Mouse (Mus musculus) forebrain, embryonic 13.5 days (tissue): Measurements from ENCODE around the gene Gm11983. TPM values are rescaled to one million over a fixed set of nuclear protein-coding genes. Genes with fewer than 3 reads are reported as not detected.
"Not testable (repeated sequence)": the region's sequence is repeated elsewhere in the genome, so short reads cannot be mapped to it uniquely, and the experiment has no call there.

Experiments used
- ATAC-seq: fragments of 200-750 bp; cut with Nextera tagmentation; 2 replicates; pipeline ENCODE4 v1.8.0; 2017
- H3K27ac ChIP-seq: fragments of 300-500 bp; sonication (generic); 2 replicates; pipeline ENCODE4 v1.5.1; 2015; ENCODE audit warnings: inconsistent platforms, mild to moderate bottlenecking, moderate library complexity
- H3K27me3 ChIP-seq: fragments of 300-500 bp; sonication (generic); 2 replicates; pipeline ENCODE4 v1.6.1; 2015; ENCODE audit warnings: mild to moderate bottlenecking, inconsistent platforms
- H3K36me3 ChIP-seq: fragments of 300-500 bp; sonication (generic); 2 replicates; pipeline ENCODE4 v1.6.1; 2015; ENCODE audit warnings: mild to moderate bottlenecking, inconsistent platforms; ENCODE audit not compliant: poor library complexity, severe bottlenecking
- H3K4me1 ChIP-seq: fragments of 300-500 bp; sonication (generic); 2 replicates; pipeline ENCODE4 v1.6.1; 2015; ENCODE audit warnings: inconsistent platforms
- H3K4me2 ChIP-seq: fragments of 300-500 bp; sonication (generic); 2 replicates; pipeline ENCODE4 v1.6.1; 2015; ENCODE audit warnings: inconsistent platforms, mild to moderate bottlenecking, moderate library complexity
- H3K4me3 ChIP-seq: fragments of 300-500 bp; sonication (generic); 2 replicates; pipeline ENCODE4 v1.5.1; 2015; ENCODE audit warnings: mild to moderate bottlenecking, inconsistent platforms
- H3K9ac ChIP-seq: fragments of 300-500 bp; sonication (generic); 2 replicates; pipeline ENCODE4 v1.6.1; 2015; ENCODE audit warnings: mild to moderate bottlenecking, inconsistent platforms
- H3K9me3 ChIP-seq: fragments of 300-500 bp; sonication (generic); replicated peaks from 2 replicates; pipeline ENCODE4 v1.6.1; 2016; ENCODE audit warnings: inconsistent platforms
- WGBS: fragments of 180-500 bp; shearing (Covaris S2); methylation state at CpG from one replicate; pipeline ENCODE4 v1.1.7; 2015; 5-methylcytosine and 5-hydroxymethylcytosine counted together
- polyA plus RNA-seq: library from polyadenylated mRNA; unstranded; fragments of >200 nt; fragmentation: Nextera tagmentation; extraction: Ambion mirVana; gene quantifications from 2 replicates; pipeline ENCODE4 v1.2.1, GENCODE M21; 2015

The Gm11983 gene
- polyA plus RNA-seq, 1 experiment from 2014 or later, result not detected

DNA sequence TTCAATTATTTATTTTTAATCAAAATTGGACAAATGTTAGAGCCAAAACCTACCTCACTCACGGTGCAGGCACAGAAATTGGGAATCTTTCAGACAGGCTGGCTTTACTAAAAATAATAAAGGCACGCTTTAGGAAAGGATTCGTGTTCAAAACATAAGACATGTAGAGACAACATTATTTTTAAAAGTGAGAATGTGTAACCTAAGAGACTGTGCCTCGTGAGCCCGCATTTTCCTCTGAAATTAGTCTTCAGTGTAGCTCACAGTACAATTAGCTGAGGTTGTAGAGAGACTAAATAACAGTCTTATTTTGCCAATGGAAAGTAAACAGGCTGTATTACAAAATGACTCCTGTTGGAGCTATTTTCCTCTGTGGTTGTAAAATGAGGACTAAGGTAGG, 4.7 kb upstream of the Gm11983 start:
- Histone ChIP-seq H3K27me3 (no peaks in the 10 kb centered on the region), H3K4me1 (no peaks in the 10 kb centered on the region), H3K9ac (no peak overlapping the region), H3K4me2 (no peak overlapping the region), H3K9me3 (no peaks in the 10 kb centered on the region), H3K27ac (no peak overlapping the region), H3K36me3 (no peaks in the 10 kb centered on the region), H3K4me3 (no peak overlapping the region)
- ATAC-seq, result no peak
- 91% methylated on average over 5 of the region's 5 CpGs for WGBS

DNA sequence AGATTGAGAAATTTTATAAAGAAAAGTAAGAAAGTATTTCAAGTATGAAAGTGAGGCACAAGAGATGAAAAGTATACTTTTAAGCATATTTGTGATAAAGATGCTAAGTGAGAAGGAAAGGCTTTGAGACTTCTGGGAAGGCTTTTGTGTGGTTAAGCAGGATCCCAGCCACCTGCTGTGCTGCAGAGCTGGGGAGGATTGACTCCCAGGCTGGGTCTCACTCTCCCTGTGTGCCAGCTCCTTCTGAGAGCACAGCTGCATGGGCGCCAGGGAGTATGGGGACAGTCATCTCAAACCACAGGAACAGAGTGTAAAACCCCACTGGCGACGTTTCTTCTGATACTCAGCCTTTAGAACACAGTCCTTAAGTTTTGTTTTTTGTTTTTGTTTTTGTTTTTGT, 3.3 kb upstream of the Gm11983 start:
- Histone ChIP-seq H3K27me3 (no peaks in the 10 kb centered on the region), H3K9me3 (no peaks in the 10 kb centered on the region), H3K27ac (no peak overlapping the region), H3K4me1 (no peaks in the 10 kb centered on the region), H3K4me3 (no peak overlapping the region), H3K4me2 (no peak overlapping the region), H3K9ac (no peak overlapping the region), H3K36me3 (no peaks in the 10 kb centered on the region)
- WGBS, result 65% methylated on average over 3 of the region's 3 CpGs
- no peak for ATAC-seq

DNA sequence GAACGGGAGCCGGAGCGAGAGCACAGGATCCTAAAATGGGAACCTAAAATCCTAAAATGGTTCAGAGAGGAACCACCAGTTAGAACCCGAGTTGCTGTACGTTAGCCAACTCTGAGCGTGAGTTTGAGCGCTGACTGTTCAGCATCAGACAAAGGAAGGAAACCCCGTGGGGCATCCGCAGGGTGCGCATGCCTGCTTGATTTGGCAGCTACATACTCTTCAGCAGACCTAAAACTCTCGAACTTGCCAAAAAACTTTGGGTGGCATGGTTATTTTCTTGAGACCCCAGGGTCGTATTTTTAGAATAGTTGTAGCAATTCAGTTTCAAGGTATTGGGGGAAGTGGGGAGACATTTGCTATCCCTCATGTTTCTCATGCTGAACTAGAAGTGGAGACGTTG, 2.8 kb downstream of the Gm11983 start:
- 68% methylated on average over 13 of the region's 13 CpGs for WGBS
- no peak for ATAC-seq

DNA sequence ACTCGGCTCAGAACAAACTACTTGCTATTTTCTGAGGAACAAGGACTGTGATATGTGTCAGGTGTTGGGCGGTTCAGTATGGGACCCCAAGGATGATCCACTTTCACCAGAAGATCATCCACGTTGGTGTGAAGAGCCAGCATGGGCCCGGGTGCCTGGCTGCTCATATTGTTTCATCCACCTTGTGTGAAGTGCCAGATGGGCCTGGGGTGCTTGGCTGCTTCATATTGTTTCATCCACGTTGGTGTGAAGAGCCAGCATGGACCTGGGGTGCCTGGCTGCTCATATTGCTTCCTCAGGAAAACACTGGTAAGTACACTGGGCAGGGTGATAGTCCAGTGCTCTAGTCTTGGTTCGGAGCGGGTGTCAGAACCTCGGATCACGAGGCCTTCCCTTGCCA, 3.7 kb downstream of the Gm11983 start:
- 90% methylated on average over 9 of the region's 9 CpGs for WGBS

More for the DNA sequence above, 2.8 kb downstream of the Gm11983 start:
- no peaks in the 10 kb centered on the region for H3K9me3 ChIP-seq
- no peak overlapping the region for H3K9ac ChIP-seq
- H3K27ac ChIP-seq, result no peak overlapping the region
- H3K4me1 ChIP-seq, result no peaks in the 10 kb centered on the region
- no peaks in the 10 kb centered on the region for H3K36me3 ChIP-seq
- H3K4me3 ChIP-seq, result no peak overlapping the region
- no peak overlapping the region for H3K4me2 ChIP-seq
- no peaks in the 10 kb centered on the region for H3K27me3 ChIP-seq

DNA sequence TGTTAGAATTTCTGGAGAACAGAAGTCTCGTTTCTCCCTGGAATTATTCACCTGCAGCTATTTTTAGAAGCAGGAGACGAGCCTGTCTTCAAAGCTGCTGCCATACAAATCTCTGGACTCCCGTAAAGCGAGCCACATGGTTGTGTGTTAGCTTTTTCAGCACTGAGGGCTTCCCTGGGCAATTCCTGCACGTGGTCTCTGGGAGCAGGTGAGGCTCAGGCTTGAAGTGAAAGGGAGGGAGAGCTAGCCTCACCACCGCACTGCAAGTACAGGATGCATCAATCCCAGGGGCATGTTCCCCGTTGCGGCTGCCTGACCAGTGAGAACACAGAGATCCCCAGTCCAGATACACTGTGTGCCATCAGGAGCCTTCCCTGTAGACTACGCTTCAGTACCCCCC, 5.5 kb downstream of the Gm11983 start:
- no peak for ATAC-seq
- H3K36me3 ChIP-seq, result no peaks in the 10 kb centered on the region
- WGBS, result 74% methylated on average over 9 of the region's 9 CpGs
- H3K9ac ChIP-seq, result no peak overlapping the region
- no peak overlapping the region for H3K27ac ChIP-seq
- no peaks in the 10 kb centered on the region for H3K9me3 ChIP-seq
- H3K4me2 ChIP-seq, result no peak overlapping the region
- H3K27me3 ChIP-seq, result no peaks in the 10 kb centered on the region
- H3K4me1 ChIP-seq, result no peaks in the 10 kb centered on the region
- no peak overlapping the region for H3K4me3 ChIP-seq

More for the DNA sequence above, 3.7 kb downstream of the Gm11983 start:
- no peak for ATAC-seq
- no peaks in the 10 kb centered on the region for H3K9me3 ChIP-seq
- H3K4me1 ChIP-seq, result no peaks in the 10 kb centered on the region
- no peak overlapping the region for H3K4me2 ChIP-seq
- H3K27me3 ChIP-seq, result no peaks in the 10 kb centered on the region
- no peak overlapping the region for H3K27ac ChIP-seq
- H3K36me3 ChIP-seq, result no peaks in the 10 kb centered on the region
- H3K9ac ChIP-seq, result no peak overlapping the region
- no peak overlapping the region for H3K4me3 ChIP-seq

DNA sequence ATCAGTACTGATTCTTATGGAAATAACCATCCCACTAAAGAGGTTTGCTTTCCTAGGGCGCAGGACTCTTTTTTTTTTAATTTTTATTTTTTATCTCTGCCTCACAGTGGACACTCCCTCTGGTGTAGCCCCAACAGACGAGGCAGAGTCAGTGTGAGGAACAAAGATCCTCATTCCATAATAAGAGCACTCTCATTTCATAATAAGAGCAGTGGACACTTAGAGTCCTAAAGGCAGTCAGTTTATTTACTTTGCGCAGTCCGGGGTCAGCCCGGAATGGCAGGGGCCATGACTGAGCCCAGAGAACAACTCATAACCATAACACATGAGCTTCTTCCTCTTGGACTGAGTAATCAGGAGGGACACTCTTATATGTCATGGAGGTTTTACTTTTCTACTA, 9.3 kb downstream of the Gm11983 start:
- no peak overlapping the region for H3K27ac ChIP-seq
- H3K27me3 ChIP-seq, result no peaks in the 10 kb centered on the region
- no peaks in the 10 kb centered on the region for H3K4me1 ChIP-seq
- no peak overlapping the region for H3K9ac ChIP-seq
- no peak overlapping the region for H3K4me2 ChIP-seq
- no peaks in the 10 kb centered on the region for H3K36me3 ChIP-seq
- H3K9me3 ChIP-seq, result no peaks in the 10 kb centered on the region
- no peak for ATAC-seq
- no peak overlapping the region for H3K4me3 ChIP-seq
- WGBS, result 63% methylated on average over 5 of the region's 5 CpGs

DNA sequence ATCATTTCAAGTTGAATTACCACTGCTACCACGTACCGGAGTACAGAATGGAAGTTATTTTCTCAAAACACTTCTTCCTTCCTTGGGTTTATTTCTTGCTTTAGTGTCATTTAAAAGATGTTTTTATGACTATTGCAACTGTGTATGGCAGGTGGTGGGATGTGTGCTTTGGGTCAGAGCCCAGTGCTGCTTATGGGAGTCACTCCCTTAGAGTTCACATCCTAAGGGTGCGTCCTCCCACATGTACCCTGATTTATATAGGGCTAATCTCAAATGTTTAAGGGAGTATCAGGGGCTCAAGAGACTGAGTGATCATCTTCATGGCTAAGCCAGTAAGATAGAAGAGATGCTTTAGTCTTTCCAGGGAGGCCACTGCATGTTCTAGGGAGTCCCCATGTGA, 11.3 kb downstream of the Gm11983 start:
- Histone ChIP-seq H3K4me2 (no peak overlapping the region), H3K9ac (no peak overlapping the region), H3K9me3 (no peaks in the 10 kb centered on the region), H3K4me1 (no peaks in the 10 kb centered on the region), H3K36me3 (no peaks in the 10 kb centered on the region), H3K27me3 (no peaks in the 10 kb centered on the region), H3K27ac (no peak overlapping the region), H3K4me3 (no peak overlapping the region)
- 90% methylated on average over 3 of the region's 3 CpGs for WGBS
- ATAC-seq, result no peak

DNA sequence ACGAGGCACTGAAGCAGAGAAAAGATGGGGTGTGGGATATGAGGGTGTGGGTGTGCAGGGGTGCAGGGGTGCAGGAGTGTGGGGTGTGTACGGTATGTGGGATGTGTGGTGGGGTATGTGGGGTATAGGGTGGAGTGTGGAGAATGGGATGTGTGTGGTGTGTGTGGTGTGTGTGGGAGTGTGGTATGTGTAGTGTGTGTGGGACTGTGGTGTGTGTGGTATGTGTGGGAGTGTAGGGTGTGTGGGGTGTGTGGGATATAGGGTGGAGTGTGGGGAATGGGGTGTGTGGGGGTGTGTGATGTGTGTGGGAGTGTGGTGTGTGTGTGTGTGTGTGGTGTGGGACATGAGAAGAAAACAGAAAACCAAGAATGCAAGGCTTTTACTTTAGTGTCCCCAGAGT, 14.3 kb downstream of the Gm11983 start:
- Histone ChIP-seq H3K27ac (no peak overlapping the region), H3K4me3 (no peak overlapping the region), H3K4me1 (no peaks in the 10 kb centered on the region), H3K27me3 (no peaks in the 10 kb centered on the region), H3K36me3 (no peaks in the 10 kb centered on the region), H3K4me2 (no peak overlapping the region), H3K9me3 (no peaks in the 10 kb centered on the region), H3K9ac (no peak overlapping the region)
- WGBS, result 85% methylated on average over 2 of the region's 2 CpGs
- ATAC-seq, result no peak

DNA sequence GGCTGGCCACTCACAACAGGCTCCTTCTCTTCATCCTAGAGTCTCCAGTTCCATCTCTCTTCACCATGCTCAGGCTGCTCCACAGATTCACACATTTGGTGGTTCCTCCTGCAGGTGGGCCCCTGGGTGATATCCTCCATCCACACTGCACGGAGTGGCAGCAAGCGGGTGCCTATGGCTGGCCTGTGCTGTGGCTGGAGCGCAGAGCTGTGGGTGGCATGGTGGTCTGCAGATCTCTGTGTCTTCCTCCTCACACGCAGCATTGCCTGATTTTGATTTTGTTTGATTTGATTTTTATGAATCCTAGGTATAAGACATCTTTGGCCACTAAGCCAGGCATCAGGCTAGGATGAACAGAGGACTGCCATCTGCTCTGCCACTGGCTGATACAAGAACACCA, 23.0 kb downstream of the Gm11983 start:
- 96% methylated on average over 4 of the region's 4 CpGs for WGBS
- no peak for ATAC-seq
- no peaks in the 10 kb centered on the region for H3K9me3 ChIP-seq

DNA sequence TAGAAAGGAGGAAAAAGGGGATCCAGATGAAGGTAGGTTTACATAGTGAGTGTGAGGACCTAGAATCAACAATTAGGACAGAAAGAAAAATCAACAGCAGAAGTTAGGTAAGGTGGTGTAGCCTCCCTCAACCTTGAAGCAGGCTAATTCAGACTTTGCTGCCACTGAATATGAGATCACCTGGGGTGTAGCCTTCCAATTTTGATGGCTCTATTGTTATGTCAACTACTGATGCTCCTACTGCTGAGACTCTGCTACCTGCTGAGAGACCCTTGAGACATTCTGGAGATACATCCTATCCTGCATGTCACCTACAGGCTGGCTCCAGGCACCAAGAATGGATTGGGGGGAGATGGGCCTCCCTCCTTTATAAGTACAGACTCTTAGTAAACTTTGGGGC, 34.6 kb downstream of the Gm11983 start:
- H3K27ac ChIP-seq, H3K9me3 ChIP-seq, H3K36me3 ChIP-seq, H3K9ac ChIP-seq, H3K4me2 ChIP-seq, H3K4me3 ChIP-seq, H3K27me3 ChIP-seq, H3K4me1 ChIP-seq, ATAC-seq: not testable (repeated sequence)

More for the DNA sequence above, 23.0 kb downstream of the Gm11983 start:
- no peak overlapping the region for H3K9ac ChIP-seq
- H3K4me3 ChIP-seq, result no peak overlapping the region
- no peaks in the 10 kb centered on the region for H3K4me1 ChIP-seq
- no peak overlapping the region for H3K4me2 ChIP-seq
- H3K36me3 ChIP-seq, result no peaks in the 10 kb centered on the region
- H3K27ac ChIP-seq, result no peak overlapping the region
- no peaks in the 10 kb centered on the region for H3K27me3 ChIP-seq

DNA sequence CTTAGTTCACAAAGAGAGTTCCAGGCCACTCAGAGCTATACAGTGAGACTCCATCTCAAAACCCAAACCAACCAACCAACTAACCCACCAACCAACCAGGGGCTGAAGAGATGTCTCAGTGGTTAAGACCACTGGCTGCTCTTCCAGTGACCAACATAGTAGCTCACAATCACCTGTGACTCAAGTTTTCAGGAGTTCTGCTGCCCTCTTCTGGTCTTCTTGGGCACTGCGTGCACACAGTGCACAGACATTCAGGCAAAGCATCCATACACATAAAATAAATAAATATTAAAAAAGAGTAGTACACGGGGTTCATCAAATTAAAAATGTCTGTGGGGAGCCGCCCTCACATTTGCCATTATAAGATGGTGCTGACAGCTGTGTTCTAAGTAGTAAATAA, 46.8 kb downstream of the Gm11983 start:
- Histone ChIP-seq H3K4me1 (no peaks in the 10 kb centered on the region), H3K4me3 (no peak overlapping the region), H3K27ac (no peak overlapping the region), H3K27me3 (no peaks in the 10 kb centered on the region), H3K4me2 (no peak overlapping the region), H3K36me3 (no peaks in the 10 kb centered on the region), H3K9ac (no peak overlapping the region), H3K9me3 (0 out of 2 replicates have a peak, but pooled peaks cover 4% of the 10 kb centered on the region)
- ATAC-seq, result no peak
- WGBS, result 89% methylated on average over 3 of the region's 3 CpGs
